17 mouse cellular contexts compared by ENCODE assay signal in genomic region chr6:56876870-56877269, GRCm38 (mm10). TPM values are rescaled to one million over a fixed set of nuclear protein-coding genes. Genes with fewer than 3 reads are reported as not detected.
DNase-seq lines count a peak whose midpoint lies in the region; ATAC-seq and TF ChIP-seq lines count a peak whose summit lies in the region.
"Had no signal": no experiment of that assay in that cellular context is flagged by ENCODE, and none has a peak within 500 bp of the region (broad histone marks: within the 10 kb centered on the region; RNA-seq: fewer than 3 reads in every experiment).

No protein-coding gene starts in this region.

- peak; percentile 26 for DNase-seq in left cerebral cortex, adult 11 months (ENCODE audit: low spot score)
- DNase-seq in left cerebral cortex, postnatal 4 days = no peak
- DNase-seq in frontal cortex, postnatal 36 days (ENCODE audit: low spot score in 2 of 2) = peak; percentile 35 to 61
- peak; percentile 39 for DNase-seq in large intestine, adult 2 months (ENCODE audit: low read depth, low spot score)
- DNase-seq in kidney, adult 2 months = no peak
- DNase-seq in spleen, adult 18-20 months = no peak
- DNase-seq: adrenal gland, postnatal 25 days; cerebellum, adult 9-10 months; heart, postnatal 4 days; lung, embryonic 14.5 days; thymus, postnatal 36 days had no signal

- no peak for TF ChIP-seq POLR2A in kidney, adult 2 months (IDR thresholded peaks at IDR 0.05; ENCODE audit: low read depth, low read length)

- no peaks in the 10 kb centered on the region for H3K4me1 ChIP-seq in kidney, adult 2 months (ENCODE audit: control insufficient read depth, insufficient read depth, low read length)
- no peaks in the 10 kb centered on the region for H3K4me1 ChIP-seq in midbrain, embryonic 16.5 days (ENCODE audit: control insufficient read depth, insufficient read depth, low read length)

- ATAC-seq in megakaryocyte-erythroid progenitor cell, adult 5-6 weeks (replicated peaks; ENCODE audit: low FRiP score, low TSS enrichment, poor library complexity, severe bottlenecking) = peak; percentile 36
- ATAC-seq in midbrain, embryonic 16.5 days = no peak
- ATAC-seq: CD4-positive, CD25-positive, alpha-beta regulatory T cell, adult 4 months had no signal

- intact Hi-C loops in left cerebral cortex, postnatal 4 days (cut with DNase I) = no loop called here

- TF ChIP-seq CTCF in kidney, adult 2 months (conservative IDR thresholded peaks at IDR 0.05; ENCODE audit: insufficient read depth, insufficient read length, low read depth, low read length) = no peak

- H3K27me3 ChIP-seq in kidney, adult 2 months (replicated peaks; ENCODE audit: control insufficient read depth, insufficient read depth, low read length) = no peaks in the 10 kb centered on the region
- no peaks in the 10 kb centered on the region for H3K27me3 ChIP-seq in midbrain, embryonic 16.5 days (ENCODE audit: control insufficient read depth, insufficient read depth, low read depth, low read length)
- H3K27me3 ChIP-seq: heart, embryonic 12.5 days had no signal

- no peak overlapping the region for H3K4me3 ChIP-seq in kidney, adult 2 months (ENCODE audit: insufficient read depth, low read depth, low read length)
- no peak overlapping the region for H3K4me3 ChIP-seq in midbrain, embryonic 16.5 days (ENCODE audit: low read depth, low read length)
- H3K4me3 ChIP-seq: erythroblast, embryonic 14.5 days; heart, embryonic 12.5 days had no signal

- H3K9me3 ChIP-seq in midbrain, embryonic 16.5 days (replicated peaks; ENCODE audit: control insufficient read depth, low read length, poor library complexity, severe bottlenecking) = no peaks in the 10 kb centered on the region
- H3K9me3 ChIP-seq: heart, embryonic 12.5 days had no signal

- no peak overlapping the region for H3K9ac ChIP-seq in midbrain, embryonic 16.5 days (ENCODE audit: low read depth, low read length)
- H3K9ac ChIP-seq: heart, embryonic 12.5 days; lung, embryonic 14.5 days had no signal

- H3K4me2 ChIP-seq in midbrain, embryonic 16.5 days (ENCODE audit: low read length) = no peak overlapping the region
- H3K4me2 ChIP-seq: heart, embryonic 12.5 days; lung, embryonic 14.5 days had no signal

- peaks cover 6% of the 10 kb centered on the region for H3K36me3 ChIP-seq in kidney, adult 2 months (ENCODE audit: control insufficient read depth, insufficient read depth, low read length)
- no peaks in the 10 kb centered on the region for H3K36me3 ChIP-seq in midbrain, embryonic 16.5 days (ENCODE audit: control insufficient read depth, insufficient read depth, low read length)

- H3K27ac ChIP-seq in kidney, adult 2 months (ENCODE audit: insufficient read depth, low read depth, low read length) = no peak overlapping the region
- H3K27ac ChIP-seq in midbrain, embryonic 16.5 days (ENCODE audit: low read length) = no peak overlapping the region
- H3K27ac ChIP-seq: kidney, postnatal 0 days had no signal

- WGBS in large intestine, adult 2 months = 48% methylated on average over 4 of the region's 4 CpGs
- 78% methylated on average over 4 of the region's 4 CpGs for WGBS in kidney, adult 2 months
- 94% methylated on average over 4 of the region's 4 CpGs for WGBS in midbrain, embryonic 16.5 days

RNA-seq across cellular contexts. Expression of gene Fkbp9, which starts 45.0 kb away (rescaled TPM):
- 10 to 100 TPM; 33.7 to 34.0 TPM for total RNA-seq in left cerebral cortex, postnatal 4 days (2021)
- polyA plus RNA-seq in large intestine, adult 2 months (2012; rRNA removed) = 11.8 and 13.2 TPM in 2 replicates
- 3.2 and 4.3 TPM in 2 replicates for total RNA-seq in megakaryocyte-erythroid progenitor cell, adult 5-6 weeks (2014; fragmentation: Nextera tagmentation)
- total RNA-seq in megakaryocyte-erythroid progenitor cell, adult 5-6 weeks (2017) = 6.6 and 7.4 TPM in 2 replicates
- polyA plus RNA-seq in kidney, adult 2 months (2012; rRNA removed) = 50.4 TPM in 2 replicates
- polyA plus RNA-seq in midbrain, embryonic 16.5 days (2015; fragmentation: Nextera tagmentation; extraction: Ambion mirVana) = 27.7 and 30.8 TPM in 2 replicates
- polyA plus RNA-seq: CD4-positive, CD25-positive, alpha-beta regulatory T cell, adult 4 months had no signal

RNA-seq across cellular contexts. Expression of gene Nt5c3, which starts 46.9 kb away (rescaled TPM):
- 10 to 100 TPM; 75.5 to 86.2 TPM for total RNA-seq in left cerebral cortex, postnatal 4 days (2021)
- 10.5 and 13.4 TPM in 2 replicates for polyA plus RNA-seq in large intestine, adult 2 months (2012; rRNA removed)
- 86.6 and 123 TPM in 2 replicates for total RNA-seq in megakaryocyte-erythroid progenitor cell, adult 5-6 weeks (2014; fragmentation: Nextera tagmentation)
- total RNA-seq in megakaryocyte-erythroid progenitor cell, adult 5-6 weeks (2017) = 83.5 and 116 TPM in 2 replicates
- 13.3 and 15.1 TPM in 2 replicates for polyA plus RNA-seq in kidney, adult 2 months (2012; rRNA removed)
- 181 and 186 TPM in 2 replicates for polyA plus RNA-seq in midbrain, embryonic 16.5 days (2015; fragmentation: Nextera tagmentation; extraction: Ambion mirVana)

RNA-seq across cellular contexts. Expression of gene Vmn1r4, which starts 46.9 kb away (rescaled TPM):
- under 1 TPM; 0.30 to 0.72 TPM for total RNA-seq in left cerebral cortex, postnatal 4 days (2021)
- polyA plus RNA-seq in large intestine, adult 2 months (2012; rRNA removed) = 0.07 TPM in 1 of 2 replicates, not detected in the other
- total RNA-seq in megakaryocyte-erythroid progenitor cell, adult 5-6 weeks (2014; fragmentation: Nextera tagmentation) = not detected in 2 replicates
- 0.42 TPM in 1 of 2 replicates, not detected in the other for total RNA-seq in megakaryocyte-erythroid progenitor cell, adult 5-6 weeks (2017)
- 0.14 and 0.15 TPM in 2 replicates for polyA plus RNA-seq in kidney, adult 2 months (2012; rRNA removed)
- polyA plus RNA-seq in midbrain, embryonic 16.5 days (2015; fragmentation: Nextera tagmentation; extraction: Ambion mirVana) = 0.76 and 0.92 TPM in 2 replicates
- polyA plus RNA-seq: erythroblast, embryonic 14.5 days had no signal

Comparison
In these comparisons a context has a peak if more than half of its experiments do, and no peak if none do; other contexts are left out.
1. DNase-seq: peak in left cerebral cortex, adult 11 months (single experiment), frontal cortex, postnatal 36 days (2 of 2) and large intestine, adult 2 months (single experiment); none in left cerebral cortex, postnatal 4 days (single experiment), kidney, adult 2 months (single experiment) and spleen, adult 18-20 months (0 of 2).
2. RNA of gene Nt5c3, which starts 46.9 kb away (polyA plus RNA-seq): 181 to 186 TPM in midbrain, embryonic 16.5 days; 13.3 to 15.1 TPM in kidney, adult 2 months and 10.5 to 13.4 TPM in large intestine, adult 2 months; every median in the first group is over 10 times any median in the second.